Mouse (Mus musculus) left cerebral cortex, postnatal 14 days (tissue): Measurements from ENCODE around the gene Clec4a1. TPM values are rescaled to one million over a fixed set of nuclear protein-coding genes. Genes with fewer than 3 reads are reported as not detected.

Experiments
- DNase-seq, 2 experiments: peaks; one replicate each; pipeline ENCODE4 v3.0.0; 2021 to 2022; ENCODE audit warnings: low spot score in 2 of 2, mixed read lengths in 1 of 2
- intact Hi-C: fragments of 180-260 bp; cut with DNase I; formaldehyde crosslinking; loops from one replicate; pipeline ENCODE4 v1.15.1; 2025
- long read RNA-seq, 2 experiments: library from polyadenylated mRNA; stranded (forward); transcript quantifications; one replicate each; pipeline ENCODE4 v2.0.0; 2021
- total RNA-seq, 2 experiments: library from RNA; stranded (reverse); gene quantifications; 2 replicates each; pipeline ENCODE4 v1.2.3; 2021

Gene Clec4a1
- total RNA-seq, result under 1 TPM; 0.53 to 0.57 TPM
- long read RNA-seq, experiment 1, result 0 reads
- long read RNA-seq, experiment 2, result 0 reads

DNA sequence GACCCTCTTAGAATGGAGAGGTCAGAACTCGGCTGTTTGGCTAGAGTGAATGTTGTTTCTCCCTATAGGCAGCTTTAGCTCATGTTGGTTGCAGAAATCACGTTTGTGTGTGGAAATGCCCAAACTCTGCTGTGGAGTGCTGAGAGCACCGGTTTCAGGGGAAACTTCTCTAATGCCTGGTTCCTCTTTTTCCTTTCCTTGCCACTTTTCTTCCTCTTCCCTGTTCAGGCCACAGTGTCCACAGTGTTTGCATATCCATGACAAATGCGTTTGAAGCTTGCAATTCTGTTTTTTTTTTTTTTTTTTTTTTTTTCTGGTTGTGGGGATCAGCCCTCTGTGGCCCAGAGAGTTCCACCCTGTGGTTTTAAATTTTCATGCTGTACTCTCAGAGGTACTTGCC is at the start of gene Clec4a1:
Gene Clec4a1, plus strand, starts transcription at position 398 of the 400 bp plus-strand sequence.
- peak in 1 of 2 experiments; percentile 1 for DNase-seq
- intact Hi-C loops, result no loop called here

DNA sequence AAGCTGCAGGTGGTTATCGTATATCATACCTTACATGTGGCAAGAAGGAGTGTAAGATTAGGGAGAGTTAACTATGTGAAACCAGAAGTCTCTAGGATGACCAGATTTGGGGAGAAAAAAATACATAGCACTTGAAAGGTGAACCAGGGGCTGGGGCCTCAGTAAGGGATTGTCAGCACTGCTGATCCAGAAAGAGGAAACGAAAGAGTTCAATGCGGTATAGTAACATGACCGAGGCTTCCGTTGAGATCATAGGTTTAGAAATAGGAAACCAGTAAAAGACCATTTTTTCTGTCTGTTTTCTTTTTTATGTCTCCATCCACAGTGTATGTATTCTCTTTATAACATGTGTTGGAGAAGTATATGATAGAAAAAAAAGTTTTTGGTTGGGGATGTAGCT is 48.8 kb upstream of the Clec4a1 start:
- DNase-seq, result no peak
- intact Hi-C loops, result loop anchor here (5.0 to 10.0 kb wide), 3 partner anchors 60 to 208 kb away; no protein-coding TSS in a partner anchor

DNA sequence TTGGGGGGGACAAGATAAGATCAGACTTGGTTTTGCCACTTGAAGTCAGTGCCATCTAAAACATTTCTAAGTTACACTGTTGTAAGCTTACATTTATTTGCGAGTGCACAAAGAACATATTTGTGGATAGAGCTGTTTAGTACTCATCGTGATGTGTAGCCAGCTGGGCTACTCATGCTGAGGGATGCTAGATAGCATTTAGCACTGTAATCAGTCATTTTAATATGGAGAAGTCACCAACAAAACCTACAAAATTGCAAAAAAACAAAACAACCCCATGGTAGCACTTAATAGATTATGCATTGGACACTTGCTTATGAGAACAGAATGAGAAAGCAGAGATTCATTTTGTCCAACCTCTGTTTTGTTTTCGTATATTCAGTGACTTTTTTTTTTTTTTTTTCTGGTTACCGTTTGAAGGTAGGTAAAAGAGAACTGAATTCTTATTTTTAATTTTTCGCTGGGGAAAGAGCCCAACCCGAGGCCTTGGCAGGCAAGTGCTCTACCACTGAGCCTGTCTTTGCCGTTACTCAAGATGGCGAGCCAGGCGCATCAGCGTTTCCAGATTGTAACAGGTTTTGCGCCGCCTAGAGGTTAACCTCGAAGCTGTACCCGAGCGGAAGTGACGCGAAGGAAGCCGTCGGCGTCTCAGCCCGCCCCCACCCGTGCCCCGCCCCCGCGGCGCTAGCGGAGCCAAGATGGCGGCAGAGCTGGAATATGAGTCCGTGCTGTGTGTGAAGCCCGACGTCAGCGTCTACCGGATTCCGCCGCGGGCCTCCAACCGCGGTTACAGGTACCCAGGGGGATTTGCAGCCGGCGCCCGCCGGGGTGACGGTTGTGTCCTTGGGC is 47.6 kb upstream of the Clec4a1 start, which contains the start of gene Necap1:
Gene Necap1, plus strand, starts transcription at position 604 of the 849 bp plus-strand sequence.
- DNase-seq, result peak; percentile 99
- intact Hi-C loops, result loop anchor here (5.0 to 10.0 kb wide), 3 partner anchors 62 to 209 kb away; no protein-coding TSS in a partner anchor

DNA sequence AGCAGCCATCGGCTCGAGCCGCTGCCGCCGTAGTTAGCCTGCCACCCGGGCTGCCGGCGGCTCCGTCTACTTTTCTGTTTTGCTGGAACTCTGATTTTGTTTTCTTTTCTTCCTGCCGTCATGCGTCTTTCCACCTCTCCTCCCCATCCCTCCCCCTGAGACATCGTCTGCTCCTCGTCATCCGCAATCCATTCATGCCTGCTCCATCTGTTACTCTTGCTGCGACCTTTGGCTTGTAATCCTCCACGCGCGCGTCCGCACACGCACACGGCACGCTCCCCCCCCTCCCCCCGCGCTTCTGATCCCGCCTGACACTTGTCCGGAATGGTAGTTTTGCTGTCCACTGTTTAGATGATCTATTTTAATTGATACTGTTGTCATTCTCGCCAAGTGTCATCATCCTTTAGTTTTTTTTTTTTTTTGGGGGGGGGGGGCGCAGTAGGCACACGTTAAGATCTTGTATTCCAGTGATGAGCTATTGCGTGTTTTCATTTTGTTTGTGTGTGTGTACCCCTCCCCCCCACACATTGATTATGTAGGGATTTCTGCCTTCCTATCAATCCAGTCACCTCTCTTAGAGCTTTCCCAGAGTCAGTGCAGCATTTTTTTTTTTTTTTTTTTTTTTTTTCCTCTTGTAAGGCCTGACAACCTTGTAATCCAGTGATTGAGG is 46.8 kb upstream of the Clec4a1 start:
- DNase-seq, result peak in 1 of 2 experiments; percentile 49
- intact Hi-C loops, result loop anchor here (5.0 to 10.0 kb wide), 3 partner anchors 63 to 210 kb away; no protein-coding TSS in a partner anchor

DNA sequence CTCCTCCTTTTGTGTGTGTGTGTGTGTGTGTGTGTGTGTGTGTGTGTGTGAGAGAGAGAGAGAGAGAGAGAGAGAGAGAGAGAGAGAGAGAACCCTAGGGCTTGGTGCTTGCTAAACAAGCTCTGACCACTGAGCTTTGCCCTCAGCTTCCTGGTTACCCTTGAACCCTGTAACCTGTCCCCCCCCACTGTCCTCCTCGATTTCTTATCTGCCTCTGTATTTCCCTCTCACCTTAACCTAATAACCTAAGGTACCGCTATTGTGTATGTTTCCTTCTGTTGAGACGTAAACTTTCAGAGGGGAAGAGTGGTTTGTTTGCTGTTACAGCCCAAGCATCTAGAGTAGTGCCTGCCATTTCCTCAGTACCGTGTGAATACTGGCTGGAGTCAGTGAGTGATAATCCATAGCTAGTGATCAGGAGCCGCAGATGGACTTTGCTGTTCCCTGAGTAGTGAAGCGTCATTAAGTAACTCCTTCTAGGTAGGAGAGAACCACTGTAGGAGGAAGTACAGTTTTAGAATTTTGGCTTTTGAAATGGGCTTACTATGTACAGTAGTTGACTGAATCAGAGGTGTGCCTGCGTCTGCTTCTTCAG is 42.4 kb upstream of the Clec4a1 start:
- no peak for DNase-seq
- intact Hi-C loops, result loop anchor here (10.0 kb wide), 2 partner anchors 134 to 214 kb away; no protein-coding TSS in a partner anchor

DNA sequence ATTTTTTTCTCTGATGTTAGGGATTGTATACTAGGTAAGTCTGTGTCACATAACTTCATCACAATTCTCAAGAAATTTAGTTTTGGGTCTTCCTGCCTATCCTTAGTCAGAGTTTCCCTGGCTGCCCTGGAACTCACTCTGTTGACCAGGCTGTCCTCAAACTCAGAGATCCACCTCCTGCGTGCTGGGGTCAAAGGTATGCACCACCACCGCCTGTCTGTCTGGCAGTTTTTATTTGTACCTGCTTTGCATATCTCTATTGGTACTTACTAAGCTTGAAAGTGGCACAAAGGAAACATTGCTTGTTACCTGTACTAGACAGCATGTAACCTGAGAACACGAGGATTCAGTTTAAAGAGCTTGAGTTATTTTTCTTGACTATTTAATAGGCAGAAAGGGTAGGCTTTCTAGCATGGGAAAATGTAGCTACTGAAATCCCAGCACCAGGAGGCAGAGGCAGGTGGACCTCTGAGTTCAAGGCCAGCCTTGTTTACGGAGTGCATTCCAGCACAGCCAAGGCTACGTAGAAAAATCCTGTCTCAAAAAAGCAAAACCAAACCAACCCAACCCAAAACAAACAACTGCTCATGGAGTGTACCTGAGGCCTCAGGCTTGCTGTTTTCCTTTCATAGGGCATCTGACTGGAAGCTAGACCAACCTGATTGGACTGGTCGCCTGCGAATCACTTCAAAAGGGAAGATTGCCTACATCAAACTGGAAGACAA is 41.7 kb upstream of the Clec4a1 start:
- no peak for DNase-seq
- intact Hi-C loops, result loop anchor here (10.0 kb wide), 3 partner anchors 135 to 1525 kb away; no protein-coding TSS in a partner anchor

DNA sequence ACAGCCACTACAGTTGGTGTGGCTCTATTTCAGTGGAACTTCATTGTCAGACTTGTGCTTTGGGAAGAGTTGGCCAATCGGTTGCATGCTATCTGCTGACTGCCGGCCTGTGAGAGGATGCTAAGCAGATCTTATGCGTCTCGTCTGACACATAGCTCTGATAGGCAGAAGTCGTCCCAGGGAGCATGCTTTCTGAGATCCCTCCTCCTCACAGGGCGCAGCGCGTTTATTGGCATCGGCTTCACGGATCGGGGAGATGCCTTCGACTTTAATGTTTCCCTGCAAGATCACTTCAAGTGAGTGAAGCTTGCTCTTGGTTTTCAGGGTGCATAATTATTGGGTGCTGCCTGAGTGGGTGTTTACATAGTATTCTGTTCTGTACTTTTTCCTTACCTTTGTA is 40.4 kb upstream of the Clec4a1 start:
- no peak for DNase-seq
- intact Hi-C loops, result loop anchor here (10.0 kb wide), 1 partner anchor 1524 kb away; no protein-coding TSS in a partner anchor

DNA sequence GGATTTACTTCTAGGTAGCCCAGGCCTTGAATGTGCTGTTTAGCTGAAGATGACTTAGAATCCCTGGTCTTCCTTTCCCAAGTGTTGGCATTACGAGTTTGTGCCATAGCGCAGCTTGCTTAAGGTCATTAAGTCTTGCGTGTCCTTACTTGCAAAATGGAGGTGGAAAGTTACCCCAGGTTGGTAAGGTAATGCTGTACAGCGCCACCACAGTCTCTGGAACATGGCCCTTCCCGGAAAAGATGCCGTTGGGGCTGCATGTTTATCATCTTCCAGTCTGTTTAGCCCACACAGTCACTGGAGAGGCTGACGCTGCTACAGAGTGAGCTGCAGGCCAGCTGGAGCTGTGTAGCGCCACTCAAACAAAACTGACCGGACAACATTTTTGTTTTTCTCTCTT is 38.0 kb upstream of the Clec4a1 start:
- DNase-seq, result no peak
- intact Hi-C loops, result loop anchor here (10.0 kb wide), 1 partner anchor 1521 kb away; no protein-coding TSS in a partner anchor

DNA sequence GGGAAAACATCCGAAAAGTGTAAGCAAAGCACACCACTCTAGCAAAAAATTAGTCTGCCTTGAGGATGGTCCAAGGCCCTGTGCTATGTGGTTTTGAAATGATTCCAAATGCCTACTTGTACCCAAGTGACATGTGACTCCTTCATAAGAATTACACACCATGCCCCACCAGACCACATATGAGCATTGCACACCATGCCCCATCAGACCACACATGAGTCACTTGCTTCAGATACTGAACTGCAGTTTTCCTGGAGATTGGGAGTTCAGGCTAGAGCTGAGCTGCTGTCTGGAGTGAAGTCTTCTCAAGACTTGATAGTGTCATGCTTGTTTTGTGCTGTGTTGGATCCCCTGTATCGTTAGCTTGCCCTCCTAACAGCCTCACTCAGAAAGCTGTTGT is 32.0 kb upstream of the Clec4a1 start:
- intact Hi-C loops, result loop anchor here (10.0 kb wide), 1 partner anchor 1515 kb away; no protein-coding TSS in a partner anchor
- no peak for DNase-seq

DNA sequence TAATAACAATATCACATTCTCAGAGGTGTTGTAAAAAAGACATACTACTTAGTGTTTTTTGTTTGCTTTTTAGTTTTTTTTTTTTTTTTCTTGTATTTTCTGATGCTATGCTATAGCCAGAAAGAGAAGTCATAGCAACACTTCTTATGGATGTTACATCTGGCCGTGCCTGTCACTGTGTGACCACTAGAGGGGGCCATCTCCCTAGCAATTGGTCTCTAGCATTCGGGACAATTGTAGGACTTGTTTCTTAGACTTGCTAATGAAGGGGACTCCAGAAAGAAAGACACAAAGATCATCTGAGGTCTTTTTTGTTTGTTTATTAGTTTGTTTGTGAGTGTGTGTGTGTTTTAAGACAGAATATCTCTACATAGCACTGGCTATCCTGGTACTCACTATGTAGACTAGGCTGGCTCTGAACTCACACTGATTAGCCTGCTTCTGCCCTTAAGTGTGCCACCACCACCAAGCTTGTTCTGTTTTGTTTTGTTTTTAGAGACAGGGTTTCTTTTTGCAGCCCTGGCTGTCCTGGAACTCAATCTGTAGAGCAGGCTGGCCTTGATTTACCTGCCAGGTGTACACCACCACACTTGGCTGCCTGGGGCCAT is 29.1 kb upstream of the Clec4a1 start:
- DNase-seq, result peak; percentile 75 to 84
- intact Hi-C loops, result loop anchor here (1.0 to 10.0 kb wide), 4 partner anchors 113 to 1482 kb away; no protein-coding TSS in a partner anchor

DNA sequence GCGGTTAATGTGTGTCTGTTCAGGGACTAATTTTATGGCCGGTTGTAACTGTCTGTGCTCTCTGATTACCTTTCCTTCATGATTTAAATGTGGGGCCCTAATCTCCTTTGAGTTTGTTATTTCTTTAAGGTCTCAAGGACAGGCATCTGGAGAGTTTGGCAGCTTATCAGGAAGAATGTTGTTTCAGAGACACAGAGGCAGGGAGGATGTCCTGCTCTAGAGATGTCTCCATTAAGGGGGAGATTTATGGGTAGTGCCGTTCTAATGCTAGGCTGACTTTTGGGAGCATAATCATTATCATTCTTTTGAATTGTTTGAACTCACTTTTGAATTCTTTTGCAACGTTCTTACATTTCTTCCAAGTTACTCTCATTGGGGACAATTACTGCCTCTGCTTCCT is 1.7 kb upstream of the Clec4a1 start:
- DNase-seq, result no peak
- intact Hi-C loops, result no loop called here

DNA sequence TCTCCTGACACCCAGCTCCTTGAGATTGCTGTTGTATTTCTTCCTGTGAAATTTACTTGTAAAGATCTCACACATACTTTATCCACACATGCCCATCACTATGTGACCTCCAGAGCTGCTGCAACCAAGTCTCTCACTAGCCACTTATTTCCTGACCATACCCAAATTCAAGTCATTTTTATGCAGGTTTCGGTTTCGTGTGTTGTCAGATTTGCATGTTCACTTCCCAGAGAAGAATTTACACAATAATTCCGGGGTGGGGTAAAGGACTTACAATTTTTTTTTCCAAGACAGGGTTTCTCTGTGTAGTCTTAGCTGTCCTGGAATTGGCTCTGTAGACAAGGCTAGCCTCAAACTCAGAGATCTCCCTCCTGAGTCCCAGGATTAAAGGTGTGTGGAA is 13.2 kb downstream of the Clec4a1 start:
- DNase-seq, result no peak
- intact Hi-C loops, result no loop called here

DNA sequence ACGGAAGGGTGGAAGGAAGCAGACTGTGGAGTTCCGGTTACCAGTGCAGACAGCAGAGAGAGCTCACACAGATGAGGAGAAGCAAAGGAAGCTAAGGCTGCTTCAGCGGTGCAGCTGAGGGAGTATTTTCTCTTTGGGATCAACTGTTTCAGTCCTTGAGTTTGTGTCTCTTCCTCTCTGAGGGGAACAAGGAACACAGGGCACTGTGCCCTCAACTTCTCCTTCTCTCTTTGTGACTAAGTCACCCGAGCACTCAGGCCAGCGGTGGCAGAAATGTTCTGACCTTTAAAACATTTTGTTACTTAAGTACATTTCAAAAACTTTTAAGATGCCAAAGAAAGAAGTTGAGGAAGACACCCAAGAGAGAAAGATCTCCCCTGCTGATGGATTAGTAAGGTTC is 18.0 kb downstream of the Clec4a1 start:
- intact Hi-C loops, result no loop called here
- DNase-seq, result no peak

DNA sequence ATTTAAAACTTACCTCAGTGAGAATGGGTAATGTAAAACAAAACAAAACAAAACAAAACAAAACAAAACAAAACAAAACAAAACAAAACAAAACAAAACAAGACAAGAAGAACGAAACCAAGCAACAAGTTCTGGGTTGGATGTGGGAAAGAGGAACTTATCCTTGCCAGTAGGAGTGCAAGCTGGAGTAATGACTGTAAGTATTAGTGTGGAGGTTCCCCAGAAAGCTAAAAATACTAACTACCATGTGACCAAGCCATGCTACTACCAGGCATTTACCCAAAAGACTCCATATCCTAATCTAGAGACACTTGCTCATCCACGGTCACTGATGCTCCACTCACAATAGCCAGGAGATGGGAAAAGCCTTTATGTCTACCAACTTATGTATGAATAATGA is 25.1 kb downstream of the Clec4a1 start:
- no peak for DNase-seq
- intact Hi-C loops, result no loop called here

DNA sequence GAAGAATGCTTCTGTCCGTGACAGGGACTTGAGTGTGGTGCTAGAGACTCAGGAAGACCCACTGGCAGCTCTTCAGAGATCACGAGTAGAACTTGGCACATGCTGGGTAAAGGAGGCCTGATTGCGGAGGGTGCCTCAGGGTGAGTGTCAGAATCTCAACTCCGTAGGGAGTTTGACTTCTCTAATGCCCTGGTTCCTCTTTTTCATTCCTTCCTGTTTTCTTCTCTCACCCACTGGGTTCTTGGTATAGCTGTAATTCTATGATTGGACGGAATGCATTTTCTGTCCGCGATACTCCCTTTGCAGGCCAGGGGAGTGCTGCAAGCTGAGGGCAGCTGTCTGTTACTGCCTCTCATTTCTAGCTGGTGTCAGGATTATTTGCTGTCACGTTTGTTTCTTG is 30.8 kb downstream of the Clec4a1 start, which contains the start of gene Clec4a3:
Gene Clec4a3, plus strand, starts transcription at position 115 of the 400 bp plus-strand sequence.
- intact Hi-C loops, result no loop called here
- DNase-seq, result peak in 1 of 2 experiments; percentile 22

DNA sequence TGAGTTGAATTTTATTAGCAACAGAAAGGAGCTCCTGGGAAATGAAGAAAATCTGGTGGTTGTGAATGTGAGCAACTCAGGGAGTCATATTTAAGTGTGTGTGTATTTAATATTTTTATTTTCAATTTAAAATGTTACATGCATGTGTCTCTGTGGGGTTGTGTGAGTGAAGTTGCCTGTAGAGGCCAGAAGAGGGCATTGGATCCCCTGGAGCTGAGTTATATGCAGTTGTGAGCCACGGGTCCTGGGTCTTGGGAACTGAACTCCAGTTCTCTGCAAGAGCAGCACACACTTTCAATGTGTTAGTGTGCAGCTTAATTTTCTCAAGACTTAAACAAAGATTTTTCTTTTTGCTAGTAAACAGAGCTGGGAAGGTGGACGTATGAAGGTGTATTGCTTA is 42.9 kb downstream of the Clec4a1 start:
- DNase-seq, result no peak
- intact Hi-C loops, result no loop called here

DNA sequence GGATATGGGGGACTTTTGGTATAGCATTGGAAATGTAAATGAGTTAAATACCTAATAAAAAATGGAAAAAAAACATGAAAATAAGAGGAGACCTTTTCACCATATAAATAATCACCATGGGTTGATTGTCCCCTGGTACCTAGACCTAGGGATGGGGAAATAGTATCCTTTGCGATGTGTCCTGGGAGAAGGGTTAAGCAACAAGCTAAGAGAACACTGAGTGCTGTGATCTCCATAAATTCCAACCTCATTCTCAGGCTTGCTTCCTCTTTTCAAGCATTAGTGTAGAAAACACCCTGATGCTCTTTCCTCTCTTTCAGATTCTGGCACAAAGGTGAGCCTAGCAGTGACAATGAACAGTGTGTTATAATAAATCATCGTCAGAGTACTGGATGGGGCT is 47.4 kb downstream of the Clec4a1 start:
- intact Hi-C loops, result no loop called here
- DNase-seq, result no peak
